In genomic region chr16:66168289-66168688, GRCm38 (mm10) we compare ENCODE assay signal across 18 mouse cellular contexts.
DNase-seq lines count a peak whose midpoint lies in the region; ATAC-seq and TF ChIP-seq lines count a peak whose summit lies in the region.
"Had no signal": no experiment of that assay in that cellular context is flagged by ENCODE, and none has a peak within 500 bp of the region (broad histone marks: within the 10 kb centered on the region; RNA-seq: fewer than 3 reads in every experiment).

No protein-coding gene starts in this region.

- DNase-seq in midbrain, postnatal 0 days (ENCODE audit: low spot score), result peak; percentile 0
- peak; percentile 15 for DNase-seq in Patski (ENCODE audit: low read depth, low spot score)
- no peak for DNase-seq in retina, postnatal 1 day
- DNase-seq in spleen, adult 12 weeks (ENCODE audit: low spot score), result no peak
- DNase-seq: adrenal gland, adult 2 months; adrenal gland, postnatal 10 days; adrenal gland, postnatal 25 days; cerebellum, adult 11-12 months; cerebellum, adult 2 months; cerebellum, adult 9-10 months; cerebellum, postnatal 10 days; cerebellum, postnatal 25 days; forebrain, postnatal 0 days had no signal

- H3K4me2 ChIP-seq in midbrain, postnatal 0 days (ENCODE audit: low read depth, low read length, poor library complexity, severe bottlenecking), result no peak overlapping the region
- no peak overlapping the region for H3K4me2 ChIP-seq in midbrain, embryonic 13.5 days (replicated peaks)
- H3K4me2 ChIP-seq: embryonic facial prominence, embryonic 12.5 days; forebrain, embryonic 13.5 days; forebrain, embryonic 15.5 days had no signal

- no peak overlapping the region for H3K4me3 ChIP-seq in midbrain, postnatal 0 days (ENCODE audit: low read depth, low read length)
- H3K4me3 ChIP-seq in midbrain, embryonic 13.5 days (replicated peaks), result no peak overlapping the region
- H3K4me3 ChIP-seq: embryonic facial prominence, embryonic 10.5 days; embryonic facial prominence, embryonic 12.5 days; forebrain, embryonic 13.5 days; forebrain, embryonic 15.5 days had no signal

- TF ChIP-seq CTCF in midbrain, postnatal 0 days (IDR thresholded peaks at IDR 0.05), result no peak
- TF ChIP-seq CTCF in Patski (IDR thresholded peaks at IDR 0.05), result no peak

- no peaks in the 10 kb centered on the region for H3K36me3 ChIP-seq in midbrain, postnatal 0 days (ENCODE audit: insufficient read depth, low read length)
- H3K36me3 ChIP-seq in midbrain, embryonic 13.5 days, result no peaks in the 10 kb centered on the region
- H3K36me3 ChIP-seq: embryonic facial prominence, embryonic 10.5 days; embryonic facial prominence, embryonic 12.5 days; forebrain, embryonic 15.5 days had no signal

- H3K27me3 ChIP-seq in midbrain, postnatal 0 days (ENCODE audit: insufficient read depth, low read length), result no peaks in the 10 kb centered on the region
- no peaks in the 10 kb centered on the region for H3K27me3 ChIP-seq in midbrain, embryonic 13.5 days
- no peaks in the 10 kb centered on the region for H3K27me3 ChIP-seq in Patski
- H3K27me3 ChIP-seq: embryonic facial prominence, embryonic 12.5 days; forebrain, embryonic 13.5 days; forebrain, embryonic 15.5 days had no signal

- no peak for ATAC-seq in midbrain, postnatal 0 days (ENCODE audit: low FRiP score)
- ATAC-seq in midbrain, embryonic 13.5 days, result no peak
- peak; percentile 83 for ATAC-seq in Patski
- ATAC-seq: forebrain, embryonic 13.5 days; forebrain, embryonic 15.5 days; forebrain, postnatal 0 days had no signal

- no peak overlapping the region for H3K9ac ChIP-seq in midbrain, postnatal 0 days (replicated peaks; ENCODE audit: low read length, poor library complexity, severe bottlenecking)
- H3K9ac ChIP-seq in midbrain, embryonic 13.5 days (replicated peaks), result no peak overlapping the region
- H3K9ac ChIP-seq: embryonic facial prominence, embryonic 12.5 days; forebrain, embryonic 13.5 days; forebrain, embryonic 15.5 days; forebrain, postnatal 0 days had no signal

- POLR2A ChIA-PET in Patski (lab: Charles Lee), result no interaction called here

- in situ Hi-C loops in Patski (cut with MboI; ENCODE audit: low pct_unique_long_range_greater_than_20kb), result no loop called here

- CTCF ChIA-PET in Patski (lab: Charles Lee), result no interaction called here

- no peaks in the 10 kb centered on the region for H3K4me1 ChIP-seq in midbrain, postnatal 0 days (ENCODE audit: insufficient read depth, low read length)
- H3K4me1 ChIP-seq in midbrain, embryonic 13.5 days (replicated peaks), result no peaks in the 10 kb centered on the region
- H3K4me1 ChIP-seq: embryonic facial prominence, embryonic 10.5 days; embryonic facial prominence, embryonic 12.5 days; forebrain, embryonic 13.5 days; forebrain, embryonic 15.5 days had no signal

- no peaks in the 10 kb centered on the region for H3K9me3 ChIP-seq in midbrain, postnatal 0 days (ENCODE audit: low read length)
- no peaks in the 10 kb centered on the region for H3K9me3 ChIP-seq in midbrain, embryonic 13.5 days
- H3K9me3 ChIP-seq: embryonic facial prominence, embryonic 10.5 days; embryonic facial prominence, embryonic 12.5 days; forebrain, embryonic 13.5 days; forebrain, embryonic 15.5 days had no signal

- WGBS in midbrain, postnatal 0 days, result 78% methylated on average over 2 of the region's 2 CpGs
- WGBS in midbrain, embryonic 13.5 days, result 86% methylated on average over 2 of the region's 2 CpGs

- H3K27ac ChIP-seq in midbrain, postnatal 0 days (ENCODE audit: low read depth, low read length), result no peak overlapping the region
- no peak overlapping the region for H3K27ac ChIP-seq in midbrain, embryonic 13.5 days
- H3K27ac ChIP-seq: embryonic facial prominence, embryonic 10.5 days; embryonic facial prominence, embryonic 12.5 days; forebrain, embryonic 13.5 days; forebrain, embryonic 15.5 days had no signal

Comparison
In these comparisons a context has a peak if more than half of its experiments do, and no peak if none do; other contexts are left out.
1. DNase-seq: peak in midbrain, postnatal 0 days (single experiment) and Patski (single experiment); none in retina, postnatal 1 day (single experiment) and spleen, adult 12 weeks (single experiment).